Mouse (Mus musculus) forebrain, embryonic 13.5 days (tissue): ENCODE results near the gene Cblc. TPM values are rescaled to one million over a fixed set of nuclear protein-coding genes. Genes with fewer than 3 reads are reported as not detected.
A peak's percentile ranks its signal among the peaks of the same experiment; 100 is the strongest.
"Not testable (repeated sequence)": the region's sequence is repeated elsewhere in the genome, so short reads cannot be mapped to it uniquely, and the experiment has no call there.

Experiments
- ATAC-seq: fragments of 200-750 bp; cut with Nextera tagmentation; 2 replicates; pipeline ENCODE4 v1.8.0; 2017
- H3K27ac ChIP-seq: fragments of 300-500 bp; sonication (generic); 2 replicates; pipeline ENCODE4 v1.5.1; 2015; ENCODE audit warnings: inconsistent platforms, mild to moderate bottlenecking, moderate library complexity
- H3K27me3 ChIP-seq: fragments of 300-500 bp; sonication (generic); 2 replicates; pipeline ENCODE4 v1.6.1; 2015; ENCODE audit warnings: mild to moderate bottlenecking, inconsistent platforms
- H3K36me3 ChIP-seq: fragments of 300-500 bp; sonication (generic); 2 replicates; pipeline ENCODE4 v1.6.1; 2015; ENCODE audit warnings: mild to moderate bottlenecking, inconsistent platforms; ENCODE audit not compliant: poor library complexity, severe bottlenecking
- H3K4me1 ChIP-seq: fragments of 300-500 bp; sonication (generic); 2 replicates; pipeline ENCODE4 v1.6.1; 2015; ENCODE audit warnings: inconsistent platforms
- H3K4me2 ChIP-seq: fragments of 300-500 bp; sonication (generic); 2 replicates; pipeline ENCODE4 v1.6.1; 2015; ENCODE audit warnings: inconsistent platforms, mild to moderate bottlenecking, moderate library complexity
- H3K4me3 ChIP-seq: fragments of 300-500 bp; sonication (generic); 2 replicates; pipeline ENCODE4 v1.5.1; 2015; ENCODE audit warnings: mild to moderate bottlenecking, inconsistent platforms
- H3K9ac ChIP-seq: fragments of 300-500 bp; sonication (generic); 2 replicates; pipeline ENCODE4 v1.6.1; 2015; ENCODE audit warnings: mild to moderate bottlenecking, inconsistent platforms
- H3K9me3 ChIP-seq: fragments of 300-500 bp; sonication (generic); replicated peaks from 2 replicates; pipeline ENCODE4 v1.6.1; 2016; ENCODE audit warnings: inconsistent platforms
- WGBS: fragments of 180-500 bp; shearing (Covaris S2); methylation state at CpG from one replicate; pipeline ENCODE4 v1.1.7; 2015; 5-methylcytosine and 5-hydroxymethylcytosine counted together
- polyA plus RNA-seq: library from polyadenylated mRNA; unstranded; fragments of >200 nt; fragmentation: Nextera tagmentation; extraction: Ambion mirVana; gene quantifications from 2 replicates; pipeline ENCODE4 v1.2.1, GENCODE M21; 2015

Gene Cblc
- polyA plus RNA-seq, 1 experiment from 2014 or later: not detected

DNA sequence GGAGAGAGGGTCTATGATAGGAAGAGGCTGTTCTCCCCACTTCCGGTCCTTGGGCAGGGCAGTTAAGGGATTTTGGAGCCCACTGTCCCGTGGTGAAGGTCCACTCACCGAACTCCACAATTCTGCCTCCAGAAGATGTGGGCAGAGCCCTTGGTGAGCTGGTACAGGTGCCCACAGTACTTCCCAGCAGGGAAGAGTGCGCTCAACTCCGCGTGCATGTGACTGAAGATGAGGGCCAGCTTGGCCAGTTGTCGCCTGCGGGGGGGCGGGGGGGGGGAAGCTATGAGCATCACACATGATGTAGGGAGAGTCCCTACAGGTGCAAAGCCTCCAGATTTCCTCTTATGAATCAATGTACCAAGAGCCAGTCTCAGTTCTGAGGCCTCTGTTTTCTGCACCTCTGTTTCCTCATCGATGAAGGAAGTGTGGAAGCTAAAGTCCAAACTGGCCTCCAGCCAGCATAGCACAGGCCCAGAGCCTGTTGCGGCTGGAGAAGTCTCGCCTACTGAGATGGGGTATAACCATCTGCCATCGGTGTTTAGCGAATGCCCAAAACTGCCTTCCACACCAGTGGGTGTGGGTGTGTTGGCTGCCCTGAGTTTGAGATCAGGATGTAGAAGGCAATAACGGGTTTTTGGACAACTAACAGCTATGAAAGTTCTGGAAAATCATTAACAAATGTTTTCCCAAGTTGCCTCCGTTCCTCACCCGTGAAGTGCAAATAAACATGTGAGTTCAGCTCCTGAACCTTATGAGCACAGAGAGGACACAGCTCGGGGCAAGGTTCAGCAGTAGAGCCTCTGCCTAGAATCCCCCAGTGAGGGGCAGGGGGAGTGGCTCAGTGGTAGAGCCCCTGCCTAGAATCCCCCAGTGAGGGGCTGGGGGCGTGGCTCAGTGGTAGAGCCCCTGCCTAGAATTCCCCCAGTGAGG lies 3.6 kb downstream of the Cblc start:
- no peaks in the 10 kb centered on the region for H3K36me3 ChIP-seq
- no peaks in the 10 kb centered on the region for H3K9me3 ChIP-seq
- H3K4me1 ChIP-seq: peaks cover 7% of the 10 kb centered on the region
- ATAC-seq: no peak
- no peak overlapping the region for H3K4me2 ChIP-seq
- no peak overlapping the region for H3K27ac ChIP-seq
- 90% methylated on average over 19 of the region's 19 CpGs for WGBS
- H3K27me3 ChIP-seq: peaks cover 37% of the 10 kb centered on the region
- no peak overlapping the region for H3K9ac ChIP-seq
- no peak overlapping the region for H3K4me3 ChIP-seq

- WGBS: 93% methylated on average over 2 of the region's 2 CpGs
- H3K27ac ChIP-seq, H3K4me1 ChIP-seq, H3K4me2 ChIP-seq, H3K9me3 ChIP-seq, H3K36me3 ChIP-seq, H3K9ac ChIP-seq, ATAC-seq, H3K4me3 ChIP-seq: not testable (repeated sequence)
- H3K27me3 ChIP-seq: peaks cover 23% of the 10 kb centered on the region
Measured at GRCm38 (mm10) chr7:19791504-19791903, 5.1 kb downstream of the Cblc start.

DNA sequence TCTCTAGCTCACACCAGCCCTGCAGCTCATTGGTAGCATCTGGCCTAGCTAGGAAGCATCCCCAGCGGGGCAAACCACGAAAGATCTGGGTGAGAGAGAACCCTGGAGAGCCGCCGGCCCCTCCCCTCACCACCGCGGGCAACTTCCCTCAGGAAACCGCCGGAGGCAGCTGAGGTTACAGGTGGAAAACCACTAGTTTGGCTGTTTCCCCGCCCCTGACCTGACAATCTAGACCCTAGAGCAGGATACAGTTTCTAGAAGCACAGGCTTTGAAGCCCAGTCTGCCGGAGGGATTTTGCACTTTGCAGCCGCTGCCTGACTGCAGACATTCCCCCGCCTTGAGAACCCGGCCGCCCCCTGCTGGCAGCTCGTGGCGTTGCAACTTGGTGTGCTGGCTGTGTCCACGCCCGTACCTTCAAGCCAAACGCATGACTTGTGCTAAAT lies 6.7 kb downstream of the Cblc start:
- Histone ChIP-seq H3K27ac (no peak overlapping the region), H3K4me1 (peaks cover 5% of the 10 kb centered on the region), H3K27me3 (peaks cover 9% of the 10 kb centered on the region), H3K36me3 (no peaks in the 10 kb centered on the region), H3K4me2 (peak overlapping the region; percentile 61), H3K4me3 (peak overlapping the region; percentile 35), H3K9ac (peak overlapping the region; percentile 60), H3K9me3 (no peaks in the 10 kb centered on the region)
- 2% methylated on average over 19 of the region's 19 CpGs for WGBS
- ATAC-seq: peak; percentile 74

- Histone ChIP-seq H3K4me1 (peaks cover 5% of the 10 kb centered on the region), H3K9me3 (no peaks in the 10 kb centered on the region), H3K27ac (no peak overlapping the region), H3K36me3 (no peaks in the 10 kb centered on the region), H3K4me3 (no peak overlapping the region), H3K27me3 (peaks cover 4% of the 10 kb centered on the region; the same call in 1 of the 2 replicates), H3K9ac (no peak overlapping the region), H3K4me2 (no peak overlapping the region)
- WGBS: 56% methylated on average over 12 of the region's 12 CpGs
- no peak for ATAC-seq
Measured at GRCm38 (mm10) chr7:19785874-19786458, 10.6 kb downstream of the Cblc start.

- no peak overlapping the region for H3K4me2 ChIP-seq
- no peaks in the 10 kb centered on the region for H3K36me3 ChIP-seq
- H3K27me3 ChIP-seq: no peaks in the 10 kb centered on the region; the same call in 1 of the 2 replicates
- H3K4me1 ChIP-seq: peaks cover 4% of the 10 kb centered on the region
- no peak overlapping the region for H3K4me3 ChIP-seq
- no peak overlapping the region for H3K9ac ChIP-seq
- ATAC-seq: no peak
- H3K9me3 ChIP-seq: no peaks in the 10 kb centered on the region
- 52% methylated on average over 11 of the region's 11 CpGs for WGBS
- H3K27ac ChIP-seq: no peak overlapping the region
Measured at GRCm38 (mm10) chr7:19784764-19785535, 11.7 kb downstream of the Cblc start.

DNA sequence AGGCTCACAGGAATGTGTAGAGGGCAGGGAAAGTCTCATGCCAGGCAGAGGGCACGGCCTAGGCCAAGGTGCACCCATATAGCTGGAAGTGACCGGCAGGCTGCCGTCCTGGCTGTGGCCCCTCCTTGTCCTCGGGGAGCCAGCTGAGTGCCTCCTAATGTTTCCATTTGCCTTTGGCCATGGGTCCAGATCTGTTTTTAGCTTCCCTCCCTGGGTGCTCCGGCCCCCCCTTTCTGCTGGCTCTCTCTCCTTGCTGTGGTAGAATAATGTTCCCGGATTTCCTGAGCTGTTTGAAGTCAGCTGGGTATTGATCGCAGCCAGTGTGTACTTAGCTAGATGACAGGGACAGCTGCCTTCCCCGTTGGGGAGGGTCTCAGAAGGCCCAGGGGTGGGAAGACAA lies 13.0 kb downstream of the Cblc start:
- 87% methylated on average over 8 of the region's 8 CpGs for WGBS
- Histone ChIP-seq H3K9me3 (0 out of 2 replicates have a peak, but pooled peaks cover 1% of the 10 kb centered on the region), H3K4me1 (no peaks in the 10 kb centered on the region)

DNA sequence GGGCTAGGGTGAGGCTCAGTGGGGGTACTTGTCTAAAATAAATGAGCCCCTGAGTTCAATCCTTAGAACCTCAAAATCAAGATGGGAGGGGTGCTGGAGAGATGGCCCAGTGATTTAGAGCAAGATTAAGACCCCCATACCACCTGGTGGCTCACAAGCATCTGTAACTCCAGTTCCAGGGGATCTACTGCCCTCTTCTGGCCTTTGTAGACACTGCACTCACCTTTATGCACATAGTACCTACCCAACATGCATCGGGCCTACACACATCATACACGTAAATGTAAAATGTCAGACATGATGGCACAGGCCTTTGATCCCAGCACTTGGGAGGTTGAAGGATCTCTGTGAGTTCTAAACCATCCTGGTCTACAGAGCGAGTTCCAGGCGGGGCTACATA lies 14.0 kb downstream of the Cblc start:
- Histone ChIP-seq H3K27ac (no peak overlapping the region), H3K4me2 (no peak overlapping the region)
- no peak for ATAC-seq

More for the DNA sequence above, 13.0 kb downstream of the Cblc start:
- Histone ChIP-seq H3K27me3 (no peaks in the 10 kb centered on the region), H3K9ac (0 out of 2 replicates have a peak overlapping the region, but pooled peaks have one; percentile 12), H3K36me3 (no peaks in the 10 kb centered on the region), H3K4me2 (no peak overlapping the region), H3K4me3 (no peak overlapping the region), H3K27ac (no peak overlapping the region)
- no peak for ATAC-seq

GRCm38 (mm10) chr7:19781741-19782140 lies 14.9 kb downstream of the Cblc start:
- Histone ChIP-seq H3K27me3 (no peaks in the 10 kb centered on the region), H3K4me3 (no peak overlapping the region), H3K27ac (no peak overlapping the region), H3K4me1 (no peaks in the 10 kb centered on the region), H3K4me2 (no peak overlapping the region), H3K9ac (no peak overlapping the region), H3K36me3 (no peaks in the 10 kb centered on the region), H3K9me3 (0 out of 2 replicates have a peak, but pooled peaks cover 2% of the 10 kb centered on the region)
- ATAC-seq: no peak
- WGBS: 86% methylated on average over 7 of the region's 7 CpGs

More for the DNA sequence above, 14.0 kb downstream of the Cblc start:
- Histone ChIP-seq H3K4me3 (no peak overlapping the region), H3K9ac (no peak overlapping the region), H3K27me3 (no peaks in the 10 kb centered on the region), H3K4me1 (no peaks in the 10 kb centered on the region), H3K36me3 (no peaks in the 10 kb centered on the region), H3K9me3 (0 out of 2 replicates have a peak, but pooled peaks cover 2% of the 10 kb centered on the region)
- 95% methylated on average over 4 of the region's 4 CpGs for WGBS

DNA sequence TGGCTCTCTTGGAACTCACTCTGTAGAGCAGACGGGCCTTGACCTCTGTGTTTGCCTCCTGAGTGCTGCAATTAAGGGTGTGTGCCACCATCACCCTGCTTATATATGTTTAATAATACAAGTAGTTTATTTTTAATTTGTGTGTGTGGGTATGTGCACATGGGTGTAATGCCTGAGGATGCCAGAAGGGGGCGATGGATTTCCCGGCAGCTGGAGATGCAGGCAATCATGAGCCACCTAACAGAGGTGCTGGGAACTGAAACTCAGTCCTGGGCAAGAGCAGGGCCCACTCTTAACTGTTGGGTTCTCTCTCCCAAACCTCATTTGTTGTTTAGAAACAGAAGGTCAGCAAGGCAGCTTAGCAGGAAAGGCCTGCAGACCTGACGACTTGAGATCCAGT lies 16.7 kb downstream of the Cblc start:
- Histone ChIP-seq H3K9me3 (0 out of 2 replicates have a peak, but pooled peaks cover 2% of the 10 kb centered on the region), H3K27me3 (no peaks in the 10 kb centered on the region), H3K4me2 (no peak overlapping the region), H3K4me3 (no peak overlapping the region), H3K27ac (no peak overlapping the region), H3K4me1 (no peaks in the 10 kb centered on the region), H3K36me3 (no peaks in the 10 kb centered on the region), H3K9ac (no peak overlapping the region)
- no peak for ATAC-seq
- WGBS: 75% methylated on average over 4 of the region's 4 CpGs

DNA sequence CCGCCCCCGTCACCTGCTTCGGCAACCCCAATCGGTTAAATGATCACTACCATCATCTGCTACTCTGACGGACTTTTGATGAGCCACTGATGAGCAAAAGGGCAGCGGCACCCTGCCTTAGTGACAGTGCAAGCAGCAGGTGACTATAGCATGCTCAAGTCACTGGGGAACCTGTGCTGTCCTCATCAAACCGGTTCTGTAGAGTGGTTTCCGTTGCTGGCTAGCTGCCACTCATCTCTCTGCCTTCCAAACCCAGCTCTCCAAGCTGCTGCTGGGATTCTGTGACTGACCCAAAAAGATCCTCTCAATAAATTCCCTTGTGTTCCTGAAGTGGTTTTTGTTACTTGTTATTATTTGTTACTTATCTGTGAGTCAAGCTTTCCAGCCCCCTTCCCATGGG lies 18.0 kb downstream of the Cblc start:
- Histone ChIP-seq H3K4me2 (no peak overlapping the region), H3K9ac (no peak overlapping the region), H3K27ac (no peak overlapping the region), H3K9me3 (0 out of 2 replicates have a peak, but pooled peaks cover 2% of the 10 kb centered on the region), H3K4me3 (no peak overlapping the region), H3K36me3 (no peaks in the 10 kb centered on the region), H3K4me1 (no peaks in the 10 kb centered on the region), H3K27me3 (no peaks in the 10 kb centered on the region)
- WGBS: 86% methylated on average over 8 of the region's 8 CpGs
- ATAC-seq: no peak

DNA sequence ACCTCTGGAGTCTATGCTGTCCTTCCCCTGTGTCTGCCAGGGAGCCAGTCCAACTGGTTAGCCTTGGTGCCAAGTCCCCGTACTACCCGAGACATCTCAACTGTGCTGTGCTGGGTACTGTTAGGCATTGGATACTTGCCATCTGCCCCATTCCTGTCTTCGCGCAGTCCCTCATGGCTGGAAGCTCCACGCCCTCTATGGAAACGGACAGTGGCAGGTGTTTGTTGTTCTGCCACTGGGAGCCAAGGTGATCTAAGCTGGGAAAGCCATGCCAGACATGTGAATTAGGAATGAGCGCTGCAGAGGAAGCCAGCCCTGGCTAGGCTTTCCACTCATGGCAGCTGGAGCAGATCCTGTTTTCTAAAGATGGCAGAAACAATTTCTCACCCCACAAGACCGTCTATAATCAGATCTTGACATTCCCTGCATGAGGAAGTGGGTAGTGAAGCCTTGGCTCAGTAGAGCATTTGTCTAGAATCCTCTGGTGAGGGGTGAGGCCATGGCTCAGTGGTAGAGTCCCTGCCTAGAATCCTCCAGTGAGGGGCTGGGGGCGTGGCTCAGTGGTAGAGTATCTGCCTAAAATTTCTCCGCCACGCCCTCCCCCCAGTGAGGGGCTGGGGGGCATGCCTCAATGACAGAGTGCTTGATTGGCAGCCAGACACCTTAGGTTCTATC lies 19.4 kb downstream of the Cblc start:
- Histone ChIP-seq H3K4me2 (no peak overlapping the region), H3K4me1 (no peaks in the 10 kb centered on the region), H3K27ac (no peak overlapping the region), H3K36me3 (no peaks in the 10 kb centered on the region), H3K27me3 (0 out of 2 replicates have a peak, but pooled peaks cover 1% of the 10 kb centered on the region), H3K9ac (no peak overlapping the region), H3K9me3 (0 out of 2 replicates have a peak, but pooled peaks cover 2% of the 10 kb centered on the region), H3K4me3 (no peak overlapping the region)
- WGBS: 93% methylated on average over 11 of the region's 11 CpGs
- no peak for ATAC-seq
